In the genomic region with DNA sequence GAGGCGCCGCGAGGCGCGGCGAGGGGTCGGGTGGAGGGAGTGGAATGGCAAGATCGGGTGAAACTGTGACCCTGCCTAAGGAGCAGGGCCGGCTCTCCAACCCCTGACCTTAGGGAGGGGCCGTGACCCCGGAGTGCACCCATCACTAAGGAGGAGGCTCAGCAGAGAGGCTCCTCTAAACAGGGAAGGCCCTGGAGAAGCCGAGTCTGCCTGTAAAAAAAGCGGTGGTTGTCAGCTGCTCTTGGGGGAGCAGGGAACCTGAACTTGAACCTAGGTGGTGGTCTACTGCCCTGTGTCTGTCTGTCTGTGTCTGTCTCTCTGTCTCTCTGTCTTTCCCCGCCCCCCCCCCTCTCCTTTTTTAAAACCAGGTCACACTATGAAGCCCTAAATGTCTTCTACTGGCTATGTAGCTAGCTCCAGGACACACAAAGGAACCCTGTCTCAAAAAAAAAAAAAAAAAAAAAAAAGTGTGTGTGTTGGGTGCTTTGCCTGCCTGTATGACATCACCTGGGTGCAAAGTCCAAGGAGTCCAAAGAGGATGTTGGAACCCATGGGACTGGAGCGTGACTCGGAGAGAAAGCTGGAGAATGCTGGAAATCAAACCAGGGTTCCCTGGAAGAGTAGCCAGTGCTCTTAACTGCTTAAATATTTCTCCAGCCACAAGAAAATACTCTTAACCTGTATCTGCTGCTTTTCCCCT, we compare ENCODE assay signal across 8 mouse cellular contexts. TPM values are rescaled to one million over a fixed set of nuclear protein-coding genes. Genes with fewer than 3 reads are reported as not detected.
A peak's percentile ranks its signal among the peaks of the same experiment; 100 is the strongest.
DNase-seq lines count a peak whose midpoint lies in the region; ATAC-seq and TF ChIP-seq lines count a peak whose summit lies in the region.

No protein-coding gene starts in this region.

- peak overlapping the region; percentile 96 for H3K27ac ChIP-seq in heart, embryonic 11.5 days (ENCODE audit: low read depth, low read length)
- H3K27ac ChIP-seq in bone marrow macrophage, adult 2 months (ENCODE audit: insufficient read depth, low read depth, low read length) = peak overlapping the region; percentile 61
- H3K27ac ChIP-seq in hindbrain, embryonic 11.5 days (ENCODE audit: low read depth, low read length) = peak overlapping the region; percentile 80
- peak overlapping the region; percentile 97 for H3K27ac ChIP-seq in limb, embryonic 12.5 days

- peak overlapping the region; percentile 77 for H3K4me3 ChIP-seq in heart, embryonic 11.5 days (ENCODE audit: low read depth, low read length)
- H3K4me3 ChIP-seq in bone marrow macrophage, adult 2 months (ENCODE audit: insufficient read depth, low read length) = peak overlapping the region; percentile 85
- peak overlapping the region; percentile 68 for H3K4me3 ChIP-seq in hindbrain, embryonic 11.5 days (ENCODE audit: low read depth, low read length)
- H3K4me3 ChIP-seq in limb, embryonic 12.5 days (replicated peaks) = peak overlapping the region; percentile 69

- H3K9me3 ChIP-seq in heart, embryonic 11.5 days (replicated peaks; ENCODE audit: control insufficient read depth, low read length) = no peaks in the 10 kb centered on the region
- H3K9me3 ChIP-seq in hindbrain, embryonic 11.5 days (ENCODE audit: control insufficient read depth, low read length) = no peaks in the 10 kb centered on the region
- H3K9me3 ChIP-seq in limb, embryonic 12.5 days = no peaks in the 10 kb centered on the region

- no peak for DNase-seq in heart, adult 11 months
- peak; percentile 80 for DNase-seq in hindbrain, embryonic 11.5 days (ENCODE audit: low spot score)
- DNase-seq in left cerebral cortex, postnatal 10 days (ENCODE audit: extremely low spot score in 1 of 2, low spot score in 2 of 2) = no peak
- no peak for DNase-seq in layer of hippocampus, postnatal 14 days (ENCODE audit: low spot score in 2 of 2)

- no peaks in the 10 kb centered on the region for H3K27me3 ChIP-seq in heart, embryonic 11.5 days (ENCODE audit: control insufficient read depth, insufficient read depth, low read length)
- no peaks in the 10 kb centered on the region for H3K27me3 ChIP-seq in hindbrain, embryonic 11.5 days (ENCODE audit: control insufficient read depth, insufficient read depth, low read length)
- H3K27me3 ChIP-seq in limb, embryonic 12.5 days = no peaks in the 10 kb centered on the region

- peaks cover 2% of the 10 kb centered on the region; the same call in 1 of the 2 replicates for H3K36me3 ChIP-seq in heart, embryonic 11.5 days (ENCODE audit: control insufficient read depth, insufficient read depth, low read length)
- no peaks in the 10 kb centered on the region for H3K36me3 ChIP-seq in hindbrain, embryonic 11.5 days (ENCODE audit: control insufficient read depth, insufficient read depth, low read length)
- peaks cover 19% of the 10 kb centered on the region; the same call in 1 of the 2 replicates for H3K36me3 ChIP-seq in limb, embryonic 12.5 days

- H3K9ac ChIP-seq in heart, embryonic 11.5 days (ENCODE audit: low read depth, low read length) = peak overlapping the region; percentile 99
- peak overlapping the region; percentile 97 for H3K9ac ChIP-seq in hindbrain, embryonic 11.5 days (ENCODE audit: low read depth, low read length)
- peak overlapping the region; percentile 98 for H3K9ac ChIP-seq in limb, embryonic 12.5 days (replicated peaks)

- TF ChIP-seq POLR2A in bone marrow macrophage, adult 2 months (IDR thresholded peaks at IDR 0.05; ENCODE audit: borderline replicate concordance, low read depth, low read length) = peak; percentile 49; the same call in 1 of the 2 replicates

- peak; percentile 55 for ATAC-seq in heart, embryonic 11.5 days (replicated peaks; ENCODE audit: insufficient number of reproducible peaks, low FRiP score, low TSS enrichment)
- ATAC-seq in hindbrain, embryonic 11.5 days (ENCODE audit: low FRiP score) = no peak; the same call in none of the 2 replicates
- ATAC-seq in limb, embryonic 12.5 days (ENCODE audit: insufficient number of reproducible peaks, insufficient read depth, low FRiP score, low TSS enrichment, low read depth) = peak; percentile 45; the same call in 1 of the 2 replicates
- peak; percentile 70; the same call in 1 of the 2 replicates for ATAC-seq in monocyte, adult 5-6 weeks (replicated peaks; ENCODE audit: insufficient number of reproducible peaks, low FRiP score, low TSS enrichment, poor library complexity, severe bottlenecking)

- H3K4me2 ChIP-seq in heart, embryonic 11.5 days = peak overlapping the region; percentile 73
- peak overlapping the region; percentile 89 for H3K4me2 ChIP-seq in hindbrain, embryonic 11.5 days (replicated peaks; ENCODE audit: low read depth, low read length)
- H3K4me2 ChIP-seq in limb, embryonic 12.5 days = peak overlapping the region; percentile 80

- WGBS in heart, embryonic 11.5 days (ENCODE audit: insufficient replicate concordance) = 9% methylated on average over 16 of the region's 16 CpGs
- WGBS in hindbrain, embryonic 11.5 days = 13% methylated on average over 14 of the region's 16 CpGs
- 10% methylated on average over 16 of the region's 16 CpGs for WGBS in limb, embryonic 12.5 days

- H3K4me1 ChIP-seq in heart, embryonic 11.5 days (ENCODE audit: control insufficient read depth, insufficient read depth, low read length) = peaks cover 6% of the 10 kb centered on the region; the same call in 1 of the 2 replicates
- H3K4me1 ChIP-seq in bone marrow macrophage, adult 2 months (ENCODE audit: control insufficient read depth, insufficient read depth, low read length) = peaks cover 30% of the 10 kb centered on the region
- H3K4me1 ChIP-seq in hindbrain, embryonic 11.5 days (replicated peaks; ENCODE audit: control insufficient read depth, insufficient read depth, low read length) = peaks cover 5% of the 10 kb centered on the region
- H3K4me1 ChIP-seq in limb, embryonic 12.5 days (replicated peaks) = peaks cover 18% of the 10 kb centered on the region

- TF ChIP-seq CTCF in bone marrow macrophage, adult 2 months (IDR thresholded peaks at IDR 0.05; ENCODE audit: low read depth, low read length) = no peak

- intact Hi-C loops in left cerebral cortex, postnatal 10 days (cut with DNase I) = no loop called here

RNA-seq across cellular contexts. Expression of a gene that starts 13.5 kb away (rescaled TPM):
- polyA plus RNA-seq in heart, embryonic 11.5 days (2014; fragmentation: Nextera tagmentation; extraction: Ambion mirVana) = 331 and 358 TPM in 2 replicates
- polyA plus RNA-seq in bone marrow macrophage, adult 2 months (2012; ENCODE audit: insufficient read depth, insufficient read length, missing spikeins) = 84.0 and 102 TPM in 2 replicates
- polyA plus RNA-seq in hindbrain, embryonic 11.5 days (2014; fragmentation: Nextera tagmentation; extraction: Ambion mirVana) = 215 and 217 TPM in 2 replicates
- 207 and 212 TPM in 2 replicates for polyA plus RNA-seq in limb, embryonic 12.5 days (2016; fragmentation: Nextera tagmentation; extraction: Ambion mirVana)
- total RNA-seq in monocyte, adult 5-6 weeks (2017) = 58.5 to 72.9 TPM (median 61.1 TPM) in 3 replicates
- total RNA-seq in left cerebral cortex, postnatal 10 days (2021) = 100 to 1,000 TPM; 216 to 217 TPM
- total RNA-seq in layer of hippocampus, postnatal 14 days (2021) = 100 to 1,000 TPM; 226 to 232 TPM

RNA-seq across cellular contexts. Expression of a gene that starts 13.6 kb away (rescaled TPM):
- 26.2 and 31.5 TPM in 2 replicates for polyA plus RNA-seq in heart, embryonic 11.5 days (2014; fragmentation: Nextera tagmentation; extraction: Ambion mirVana)
- polyA plus RNA-seq in bone marrow macrophage, adult 2 months (2012; ENCODE audit: insufficient read depth, insufficient read length, missing spikeins) = 16.7 and 24.8 TPM in 2 replicates
- 46.0 and 49.3 TPM in 2 replicates for polyA plus RNA-seq in hindbrain, embryonic 11.5 days (2014; fragmentation: Nextera tagmentation; extraction: Ambion mirVana)
- polyA plus RNA-seq in limb, embryonic 12.5 days (2016; fragmentation: Nextera tagmentation; extraction: Ambion mirVana) = 52.0 and 53.4 TPM in 2 replicates
- total RNA-seq in monocyte, adult 5-6 weeks (2017) = 8.5 to 26.3 TPM (median 9.7 TPM) in 3 replicates
- 10 to 100 TPM; 40.9 to 43.6 TPM for total RNA-seq in left cerebral cortex, postnatal 10 days (2021)
- total RNA-seq in layer of hippocampus, postnatal 14 days (2021) = 10 to 100 TPM; 31.3 to 38.8 TPM

RNA-seq across cellular contexts. Expression of a gene that starts 22.0 kb away (rescaled TPM):
- polyA plus RNA-seq in heart, embryonic 11.5 days (2014; fragmentation: Nextera tagmentation; extraction: Ambion mirVana) = 78.7 and 95.7 TPM in 2 replicates
- 48.6 and 59.9 TPM in 2 replicates for polyA plus RNA-seq in bone marrow macrophage, adult 2 months (2012; ENCODE audit: insufficient read depth, insufficient read length, missing spikeins)
- polyA plus RNA-seq in hindbrain, embryonic 11.5 days (2014; fragmentation: Nextera tagmentation; extraction: Ambion mirVana) = 78.8 and 90.2 TPM in 2 replicates
- 113 and 125 TPM in 2 replicates for polyA plus RNA-seq in limb, embryonic 12.5 days (2016; fragmentation: Nextera tagmentation; extraction: Ambion mirVana)
- total RNA-seq in monocyte, adult 5-6 weeks (2017) = 22.3 to 60.8 TPM (median 27.6 TPM) in 3 replicates
- 100 to 1,000 TPM; 125 to 129 TPM for total RNA-seq in left cerebral cortex, postnatal 10 days (2021)
- 100 to 1,000 TPM; 117 to 120 TPM for total RNA-seq in layer of hippocampus, postnatal 14 days (2021)

RNA-seq across cellular contexts. Expression of a gene that starts 32.5 kb away (rescaled TPM):
- 15.7 and 16.2 TPM in 2 replicates for polyA plus RNA-seq in heart, embryonic 11.5 days (2014; fragmentation: Nextera tagmentation; extraction: Ambion mirVana)
- not detected in 2 replicates for polyA plus RNA-seq in bone marrow macrophage, adult 2 months (2012; ENCODE audit: insufficient read depth, insufficient read length, missing spikeins)
- 15.1 and 21.2 TPM in 2 replicates for polyA plus RNA-seq in hindbrain, embryonic 11.5 days (2014; fragmentation: Nextera tagmentation; extraction: Ambion mirVana)
- polyA plus RNA-seq in limb, embryonic 12.5 days (2016; fragmentation: Nextera tagmentation; extraction: Ambion mirVana) = 20.6 and 20.9 TPM in 2 replicates
- total RNA-seq in monocyte, adult 5-6 weeks (2017) = not detected in 3 replicates
- 100 to 1,000 TPM; 220 to 233 TPM for total RNA-seq in left cerebral cortex, postnatal 10 days (2021)
- total RNA-seq in layer of hippocampus, postnatal 14 days (2021) = 100 to 1,000 TPM; 172 to 176 TPM
